Mouse (Mus musculus) bone marrow, adult 2 months (tissue): ENCODE results near the gene Gpr183.

ENCODE experiments used
- CTCF ChIP-seq: fragments of 200-500 bp; IDR thresholded peaks from 2 replicates; pipeline ENCODE4 v1.5.1; 2011; ENCODE audit warnings: low read length, control low read depth; ENCODE audit not compliant: control insufficient read depth, insufficient read depth
- POLR2A ChIP-seq: fragments of 200-500 bp; IDR thresholded peaks from 2 replicates; pipeline ENCODE4 v1.6.1; 2011; ENCODE audit warnings: low read depth, mild to moderate bottlenecking, control low read depth, low read length, borderline replicate concordance; ENCODE audit not compliant: control insufficient read depth

- TF ChIP-seq CTCF, result no peak
- peak; percentile 35; the same call in 1 of the 2 replicates for TF ChIP-seq POLR2A
Observed at GRCm38 (mm10) chr14:121937601-121938255, 27.3 kb downstream of the Gpr183 start.
